In the genomic region with DNA sequence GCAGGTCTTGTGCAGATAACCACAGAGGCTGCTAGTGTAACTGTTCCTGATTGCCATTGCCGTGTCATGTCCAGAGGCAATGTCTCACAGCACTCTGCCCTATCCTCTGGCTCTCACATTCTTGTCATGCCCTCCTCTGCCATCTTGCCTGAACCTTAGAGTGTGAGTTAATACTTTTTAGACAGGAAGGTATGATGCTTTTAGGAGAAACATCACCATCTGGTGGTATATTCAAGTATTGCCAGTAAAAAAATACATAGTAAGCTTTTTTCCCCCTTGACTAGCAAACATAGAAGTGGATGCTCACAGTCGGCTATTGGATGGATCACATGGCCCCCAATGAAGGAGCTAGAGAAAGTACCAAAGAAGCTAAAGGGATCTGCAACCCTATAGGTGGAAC, we compare ENCODE assay signal across 14 mouse cellular contexts.
DNase-seq lines count a peak whose midpoint lies in the region; ATAC-seq and TF ChIP-seq lines count a peak whose summit lies in the region.
"Had no signal": no experiment of that assay in that cellular context is flagged by ENCODE, and none has a peak within 500 bp of the region (broad histone marks: within the 10 kb centered on the region; RNA-seq: fewer than 3 reads in every experiment).

No protein-coding gene starts in this region.

- TF ChIP-seq EP300 in heart, adult 2 months (IDR thresholded peaks at IDR 0.05; ENCODE audit: insufficient read depth, low read depth, low read length) = no peak
- no peak for TF ChIP-seq EP300 in lung, postnatal 0 days (IDR thresholded peaks at IDR 0.05)
- no peak for TF ChIP-seq EP300 in liver, postnatal 0 days (IDR thresholded peaks at IDR 0.05; ENCODE audit: low read depth)

- no peak overlapping the region for H3K4me2 ChIP-seq in lung, postnatal 0 days (replicated peaks; ENCODE audit: low read depth, low read length)
- no peak overlapping the region for H3K4me2 ChIP-seq in liver, postnatal 0 days (ENCODE audit: low read depth, low read length)
- H3K4me2 ChIP-seq: embryonic facial prominence, embryonic 15.5 days had no signal

- H3K27me3 ChIP-seq in heart, adult 2 months (ENCODE audit: control insufficient read depth, insufficient read depth, low read length) = no peaks in the 10 kb centered on the region
- no peaks in the 10 kb centered on the region for H3K27me3 ChIP-seq in lung, postnatal 0 days (replicated peaks; ENCODE audit: insufficient read depth, low read length)
- no peaks in the 10 kb centered on the region for H3K27me3 ChIP-seq in liver, postnatal 0 days (ENCODE audit: insufficient read depth, low read length)
- H3K27me3 ChIP-seq: embryonic facial prominence, embryonic 15.5 days; Patski had no signal

- H3K4me3 ChIP-seq in heart, adult 2 months = no peak overlapping the region
- H3K4me3 ChIP-seq in lung, postnatal 0 days (ENCODE audit: low read depth, low read length) = no peak overlapping the region
- no peak overlapping the region for H3K4me3 ChIP-seq in liver, postnatal 0 days (ENCODE audit: low read depth, low read length)
- H3K4me3 ChIP-seq: embryonic facial prominence, embryonic 15.5 days; heart, embryonic 10.5 days had no signal

- no peaks in the 10 kb centered on the region for H3K36me3 ChIP-seq in heart, adult 2 months (ENCODE audit: control insufficient read depth, insufficient read depth, low read length)
- H3K36me3 ChIP-seq in lung, postnatal 0 days (ENCODE audit: insufficient read depth, low read length) = no peaks in the 10 kb centered on the region
- no peaks in the 10 kb centered on the region for H3K36me3 ChIP-seq in liver, postnatal 0 days (replicated peaks; ENCODE audit: insufficient read depth, low read length)
- H3K36me3 ChIP-seq: embryonic facial prominence, embryonic 15.5 days; heart, embryonic 10.5 days had no signal

- H3K9ac ChIP-seq in heart, adult 2 months (ENCODE audit: low read depth, low read length) = no peak overlapping the region
- H3K9ac ChIP-seq in lung, postnatal 0 days (replicated peaks; ENCODE audit: low read depth) = no peak overlapping the region
- H3K9ac ChIP-seq in liver, postnatal 0 days (replicated peaks) = no peak overlapping the region
- H3K9ac ChIP-seq: embryonic facial prominence, embryonic 15.5 days had no signal

- no peaks in the 10 kb centered on the region for H3K4me1 ChIP-seq in heart, adult 2 months (ENCODE audit: control insufficient read depth, insufficient read depth, low read length)
- no peaks in the 10 kb centered on the region for H3K4me1 ChIP-seq in lung, postnatal 0 days (ENCODE audit: insufficient read depth, low read depth, low read length)
- no peaks in the 10 kb centered on the region for H3K4me1 ChIP-seq in liver, postnatal 0 days (ENCODE audit: insufficient read depth)
- H3K4me1 ChIP-seq: embryonic facial prominence, embryonic 15.5 days; heart, embryonic 10.5 days had no signal

- TF ChIP-seq CTCF in heart, adult 2 months (IDR thresholded peaks at IDR 0.05) = peak; percentile 48
- TF ChIP-seq CTCF in lung, postnatal 0 days (IDR thresholded peaks at IDR 0.05) = peak; percentile 30
- TF ChIP-seq CTCF in liver, postnatal 0 days (IDR thresholded peaks at IDR 0.05; ENCODE audit: low read depth) = peak; percentile 43

- no peaks in the 10 kb centered on the region for H3K9me3 ChIP-seq in lung, postnatal 0 days (ENCODE audit: low read length)
- H3K9me3 ChIP-seq in liver, postnatal 0 days (ENCODE audit: low read length) = no peaks in the 10 kb centered on the region
- H3K9me3 ChIP-seq: embryonic facial prominence, embryonic 15.5 days; heart, embryonic 10.5 days had no signal

- no peak overlapping the region for H3K27ac ChIP-seq in heart, adult 2 months
- H3K27ac ChIP-seq in lung, postnatal 0 days (ENCODE audit: low read length) = no peak overlapping the region
- no peak overlapping the region for H3K27ac ChIP-seq in liver, postnatal 0 days (ENCODE audit: low read depth)
- H3K27ac ChIP-seq: embryonic facial prominence, embryonic 15.5 days; heart, embryonic 10.5 days had no signal

- 67% methylated on average over 2 of the region's 2 CpGs for WGBS in heart, adult 2 months
- 68% methylated on average over 2 of the region's 2 CpGs for WGBS in lung, postnatal 0 days
- WGBS in liver, postnatal 0 days (ENCODE audit: insufficient replicate concordance) = 70% methylated on average over 2 of the region's 2 CpGs

- DNase-seq in heart, adult 2 months = no peak
- no peak for DNase-seq in heart, postnatal 36 days
- no peak for DNase-seq in lung, postnatal 0 days (ENCODE audit: low spot score)
- no peak for DNase-seq in lung, adult 18-20 months
- DNase-seq in WW6 (ENCODE audit: low read depth, low spot score) = peak; percentile 4
- no peak for DNase-seq in liver, postnatal 0 days
- DNase-seq in right cerebral cortex, adult 18-20 months = no peak
- DNase-seq in urinary bladder, adult 2 months (ENCODE audit: low spot score) = no peak
- DNase-seq: adrenal gland, postnatal 25 days; right cerebral cortex, postnatal 25 days had no signal

- H3K79me2 ChIP-seq in heart, adult 2 months (replicated peaks; ENCODE audit: control insufficient read depth, insufficient read depth, low read length) = no peaks in the 10 kb centered on the region

- no peak for TF ChIP-seq POLR2A in heart, adult 2 months (IDR thresholded peaks at IDR 0.05; ENCODE audit: insufficient read depth, low read depth, low read length)

- intact Hi-C loops in heart, adult 2 months (cut with DNase I) = no loop called here
- intact Hi-C loops in heart, postnatal 36 days (cut with DNase I) = loop anchor here (2.0 to 10.0 kb wide), 2 partner anchors 294 to 538 kb away; no protein-coding TSS in a partner anchor

- ATAC-seq in lung, postnatal 0 days = no peak
- ATAC-seq in liver, postnatal 0 days = no peak
- ATAC-seq: forebrain, embryonic 14.5 days; Patski had no signal
